Mouse (Mus musculus): Measurements from ENCODE around the gene Olfr853. TPM values are rescaled to one million over a fixed set of nuclear protein-coding genes. Genes with fewer than 3 reads are reported as not detected.

Gene Olfr853
- not detected in 2 replicates for polyA plus RNA-seq (2012; rRNA removed)

GRCm38 (mm10) chr9:19540976-19541375, at the start of gene Olfr853:
TSS of gene Olfr853 (minus strand) at chr9:19541076.

GRCm38 (mm10) chr9:19582317-19582716, 41.4 kb upstream of the Olfr853 start, which contains the start of gene Olfr855:
TSS of gene Olfr855 (plus strand) at chr9:19582617.

GRCm38 (mm10) chr9:19567282-19567681, 26.4 kb upstream of the Olfr853 start, which contains the start of gene Olfr854:
TSS of gene Olfr854 (minus strand) at chr9:19567382.

GRCm38 (mm10) chr9:19492995-19493394, 47.9 kb downstream of the Olfr853 start, which contains the start of gene Olfr851:
TSS of gene Olfr851 (plus strand) at chr9:19493295.

Other genes starting within 250 kb of the Olfr853 start
- not detected in 2 replicates for gene Olfr844, start 224.7 kb downstream of the Olfr853 start, polyA plus RNA-seq (2012; rRNA removed)
- not detected in 2 replicates for gene Olfr845, start 204.6 kb downstream of the Olfr853 start, polyA plus RNA-seq (2012; rRNA removed)
- not detected in 2 replicates for gene Olfr846, start 177.1 kb downstream of the Olfr853 start, polyA plus RNA-seq (2012; rRNA removed)
- not detected in 2 replicates for gene Olfr847, start 162.4 kb downstream of the Olfr853 start, polyA plus RNA-seq (2012; rRNA removed)
- not detected in 2 replicates for gene Olfr849, start 100.8 kb downstream of the Olfr853 start, polyA plus RNA-seq (2012; rRNA removed)
- gene Olfr850, start 62.8 kb downstream of the Olfr853 start, polyA plus RNA-seq (2012; rRNA removed), result not detected in 2 replicates
- not detected in 2 replicates for gene Olfr851, start 47.8 kb downstream of the Olfr853 start, polyA plus RNA-seq (2012; rRNA removed)
- gene Olfr854, start 26.3 kb upstream of the Olfr853 start, polyA plus RNA-seq (2012; rRNA removed), result not detected in 2 replicates
- not detected in 2 replicates for gene Olfr855, start 41.5 kb upstream of the Olfr853 start, polyA plus RNA-seq (2012; rRNA removed)
- 0.81 and 1.0 TPM in 2 replicates for gene Zfp317, start 81.0 kb upstream of the Olfr853 start, polyA plus RNA-seq (2012; rRNA removed)
- gene Olfr857, start 168.4 kb upstream of the Olfr853 start, polyA plus RNA-seq (2012; rRNA removed), result not detected in 2 replicates
- gene Olfr58, start 239.2 kb upstream of the Olfr853 start, polyA plus RNA-seq (2012; rRNA removed), result not detected in 2 replicates